Mouse (Mus musculus) MEL (cell line): ENCODE measurements around the gene Minos1. TPM values are rescaled to one million over a fixed set of nuclear protein-coding genes. Genes with fewer than 3 reads are reported as not detected.

Experiments
- DNase-seq: peaks from one replicate; pipeline ENCODE4 v3.0.0; 2011; ENCODE audit warnings: low read depth, low spot score
- H3K27ac ChIP-seq: 2 replicates; pipeline ENCODE4 v1.5.1; 2012; ENCODE audit warnings: low read depth, mild to moderate bottlenecking, control low read depth, low read length, moderate library complexity; ENCODE audit not compliant: control insufficient read depth
- H3K27me3 ChIP-seq, 2 experiments: fragments of 150-350 bp in 1 of 2; sonication (generic) in 1 of 2; 2 replicates each; pipeline ENCODE4 v1.6.1; 2012; ENCODE audit warnings: low read length in 2 of 2, mild to moderate bottlenecking in 2 of 2, improper control_type of control experiment in 1 of 2, moderate library complexity in 1 of 2; ENCODE audit not compliant: insufficient read depth in 2 of 2, control insufficient read depth in 1 of 2
- H3K36me3 ChIP-seq, 2 experiments: 2 replicates each; pipeline ENCODE4 v1.6.1; 2012 to 2014; ENCODE audit warnings: low read length in 2 of 2, improper control_type of control experiment in 1 of 2, inconsistent platforms in 1 of 2, mild to moderate bottlenecking in 1 of 2; ENCODE audit not compliant: insufficient read depth in 2 of 2, control insufficient read depth in 1 of 2
- H3K4me1 ChIP-seq, 2 experiments: fragments of 150-350 bp in 1 of 2; sonication (generic) in 1 of 2; 2 replicates each; pipeline ENCODE4 v1.6.1; 2012; ENCODE audit warnings: low read length in 2 of 2, improper control_type of control experiment in 1 of 2, mild to moderate bottlenecking in 1 of 2; ENCODE audit not compliant: insufficient read depth in 2 of 2, control insufficient read depth in 1 of 2
- H3K4me3 ChIP-seq, 2 experiments: fragments of 150-350 bp in 1 of 2; sonication (generic) in 1 of 2; 2 replicates each; pipeline ENCODE4 v1.5.1; 2012; ENCODE audit warnings: low read depth in 2 of 2, low read length in 2 of 2, mild to moderate bottlenecking in 2 of 2, moderate library complexity in 2 of 2, control low read depth in 1 of 2, improper control_type of control experiment in 1 of 2; ENCODE audit not compliant: control insufficient read depth in 1 of 2, insufficient read depth in 1 of 2
- H3K79me2 ChIP-seq: 2 replicates; pipeline ENCODE4 v1.6.1; 2012; ENCODE audit warnings: mild to moderate bottlenecking, low read length, moderate library complexity; ENCODE audit not compliant: control insufficient read depth, poor library complexity, insufficient read depth
- H3K9ac ChIP-seq: 2 replicates; pipeline ENCODE4 v1.6.1; 2012; ENCODE audit warnings: low read depth, mild to moderate bottlenecking, control low read depth, low read length, moderate library complexity; ENCODE audit not compliant: control insufficient read depth, poor library complexity, severe bottlenecking
- H3K9me3 ChIP-seq: fragments of 150-350 bp; sonication (generic); replicated peaks from 2 replicates; pipeline ENCODE4 v1.6.1; 2012; ENCODE audit warnings: mild to moderate bottlenecking, low read length, improper control_type of control experiment, moderate library complexity; ENCODE audit not compliant: insufficient read depth
- CHD2 ChIP-seq: IDR thresholded peaks from 2 replicates; pipeline ENCODE4 v1.6.1; 2011; ENCODE audit warnings: low read length, improper control_type of control experiment
- E2F4 ChIP-seq: IDR thresholded peaks from 2 replicates; pipeline ENCODE4 v1.6.1; 2011; ENCODE audit warnings: low read depth, low read length, improper control_type of control experiment, borderline replicate concordance
- ELF1 ChIP-seq: IDR thresholded peaks from 2 replicates; pipeline ENCODE4 v1.6.1; 2014; ENCODE audit warnings: low read depth, mild to moderate bottlenecking, inconsistent platforms, low read length, improper control_type of control experiment, moderate library complexity
- ETS1 ChIP-seq: IDR thresholded peaks from 2 replicates; pipeline ENCODE4 v1.6.1; 2012; ENCODE audit warnings: low read depth, mild to moderate bottlenecking, inconsistent platforms, low read length, improper control_type of control experiment, moderate library complexity
- HCFC1 ChIP-seq: IDR thresholded peaks from 2 replicates; pipeline ENCODE4 v1.6.1; 2012; ENCODE audit warnings: low read depth, mild to moderate bottlenecking, inconsistent platforms, low read length, improper control_type of control experiment, moderate library complexity
- JUND ChIP-seq: IDR thresholded peaks from 2 replicates; pipeline ENCODE4 v1.6.1; 2011; ENCODE audit warnings: low read depth, mild to moderate bottlenecking, improper control_type of control experiment, low read length
- KAT2A ChIP-seq: conservative IDR thresholded peaks from 2 replicates; pipeline ENCODE4 v1.6.1; 2012; ENCODE audit warnings: low read depth, low read length, improper control_type of control experiment, inconsistent platforms
- MAZ ChIP-seq: IDR thresholded peaks from 2 replicates; pipeline ENCODE4 v1.6.1; 2012; ENCODE audit warnings: low read depth, mild to moderate bottlenecking, inconsistent platforms, low read length, improper control_type of control experiment
- MYB ChIP-seq: IDR thresholded peaks from 2 replicates; pipeline ENCODE4 v1.6.1; 2011; ENCODE audit warnings: mild to moderate bottlenecking, low read depth, low read length, improper control_type of control experiment
- MYC ChIP-seq: IDR thresholded peaks from 2 replicates; pipeline ENCODE4 v1.6.1; 2011; ENCODE audit warnings: low read depth, mild to moderate bottlenecking, low read length, improper control_type of control experiment, moderate library complexity
- RAD21 ChIP-seq: IDR thresholded peaks from 2 replicates; pipeline ENCODE4 v1.6.1; 2011; ENCODE audit warnings: mild to moderate bottlenecking, low read depth, low read length, improper control_type of control experiment
- RCOR1 ChIP-seq: IDR thresholded peaks from 2 replicates; pipeline ENCODE4 v1.6.1; 2012; ENCODE audit warnings: low read depth, mild to moderate bottlenecking, inconsistent platforms, low read length, improper control_type of control experiment
- SIN3A ChIP-seq: IDR thresholded peaks from 2 replicates; pipeline ENCODE4 v1.6.1; 2012; ENCODE audit warnings: low read length, improper control_type of control experiment, inconsistent platforms
- TAL1 ChIP-seq: IDR thresholded peaks from 2 replicates; pipeline ENCODE4 v1.6.1; 2012; ENCODE audit warnings: mild to moderate bottlenecking, inconsistent platforms, low read length, moderate library complexity, mixed read lengths
- UBTF ChIP-seq: IDR thresholded peaks from 2 replicates; pipeline ENCODE4 v1.6.1; 2012; ENCODE audit warnings: low read depth, mild to moderate bottlenecking, inconsistent platforms, low read length, improper control_type of control experiment, moderate library complexity, borderline replicate concordance; ENCODE audit not compliant: insufficient read depth
- USF1 ChIP-seq: IDR thresholded peaks from 2 replicates; pipeline ENCODE4 v1.6.1; 2014; ENCODE audit warnings: low read depth, mild to moderate bottlenecking, inconsistent platforms, low read length, improper control_type of control experiment, moderate library complexity
- ZKSCAN1 ChIP-seq: IDR thresholded peaks from 2 replicates; pipeline ENCODE4 v1.6.1; 2012; ENCODE audit warnings: low read depth, mild to moderate bottlenecking, inconsistent platforms, low read length, improper control_type of control experiment, moderate library complexity
- ZMIZ1 ChIP-seq: IDR thresholded peaks from 2 replicates; pipeline ENCODE4 v1.6.1; 2012; ENCODE audit warnings: low read depth, mild to moderate bottlenecking, inconsistent platforms, low read length, improper control_type of control experiment, moderate library complexity
- ZNF384 ChIP-seq: IDR thresholded peaks from 2 replicates; pipeline ENCODE4 v1.6.1; 2012; ENCODE audit warnings: low read depth, mild to moderate bottlenecking, inconsistent platforms, low read length, improper control_type of control experiment
- polyA plus RNA-seq, 2 experiments: library from polyadenylated mRNA; stranded (reverse) in 1 of 2; unstranded in 1 of 2; fragments of >175 nt in 1 of 2; fragments of >200 nt in 1 of 2; gene quantifications; 2 replicates each; pipeline versions ENCODE4 v1.2.1 to v1.2.4; 2012; ENCODE audit warnings: low replicate concordance in 2 of 2, low read depth in 1 of 2; ENCODE audit not compliant: insufficient read length in 2 of 2, insufficient read depth in 1 of 2, missing spikeins in 1 of 2
- total RNA-seq: library from RNA; depleted of rRNA; stranded (reverse); fragments of 300-350 nt; gene quantifications from 2 replicates; pipeline ENCODE4 v1.2.3, GENCODE M21; 2012

Gene Minos1
- total and polyA plus RNA-seq, 3 experiments, result 163 to 401 TPM; not detected in 1

- peaks cover 0 to 1% of the 10 kb centered on the region in 2 experiments; a peak in 1 of 4 replicates for H3K27me3 ChIP-seq
- H3K9me3 ChIP-seq, result no peaks in the 10 kb centered on the region
- no peak overlapping the region for H3K9ac ChIP-seq
- no peaks in the 10 kb centered on the region for H3K36me3 ChIP-seq
- H3K4me1 ChIP-seq, result no peaks in the 10 kb centered on the region
- H3K4me3 ChIP-seq, result no peak overlapping the region
- H3K79me2 ChIP-seq, result no peaks in the 10 kb centered on the region
- no peak overlapping the region for H3K27ac ChIP-seq
- TF ChIP-seq E2F4, result no peak
- TF ChIP-seq MYB, result no peak
- no peak for TF ChIP-seq RCOR1
- TF ChIP-seq ZKSCAN1, result no peak
- TF ChIP-seq CHD2, result no peak
- no peak for TF ChIP-seq ZNF384
- TF ChIP-seq JUND, result no peak
- TF ChIP-seq ZMIZ1, result no peak
- TF ChIP-seq KAT2A, result no peak
- TF ChIP-seq ELF1, result no peak
- TF ChIP-seq USF1, result no peak
- TF ChIP-seq SIN3A, result no peak
- TF ChIP-seq TAL1, result no peak
- no peak for TF ChIP-seq MAZ
- DNase-seq, result no peak
Measured at GRCm38 (mm10) chr4:139085337-139085736, 45.6 kb downstream of the Minos1 start.

- no peak for DNase-seq
- Histone ChIP-seq H3K9ac (no peak overlapping the region), H3K9me3 (no peaks in the 10 kb centered on the region), H3K27me3 (peaks cover 0 to 1% of the 10 kb centered on the region in 2 experiments; a peak in 1 of 4 replicates), H3K79me2 (no peaks in the 10 kb centered on the region), H3K36me3 (no peaks in the 10 kb centered on the region), H3K4me3 (no peak overlapping the region), H3K27ac (no peak overlapping the region), H3K4me1 (no peaks in the 10 kb centered on the region)
- no peak for TF ChIP-seq HCFC1
- no peak for TF ChIP-seq RCOR1
- no peak for TF ChIP-seq ETS1
- no peak for TF ChIP-seq MYC
- no peak for TF ChIP-seq UBTF
- TF ChIP-seq RAD21, result no peak
- TF ChIP-seq CHD2, result no peak
- no peak for TF ChIP-seq ZMIZ1
Measured at GRCm38 (mm10) chr4:139082790-139083564, 47.9 kb downstream of the Minos1 start.
